Mouse (Mus musculus) cortical plate, adult 2 months (tissue): ENCODE results near the gene Snrpc.

Experiments used
- CTCF ChIP-seq: fragments of 200-500 bp; IDR thresholded peaks from 2 replicates; pipeline ENCODE4 v1.5.1; 2011; ENCODE audit warnings: mild to moderate bottlenecking, control low read depth, low read length; ENCODE audit not compliant: insufficient read depth; ENCODE audit errors: extremely low read depth
- POLR2A ChIP-seq: fragments of 200-500 bp; IDR thresholded peaks from 2 replicates; pipeline ENCODE4 v1.6.1; 2011; ENCODE audit warnings: mild to moderate bottlenecking, low read length, control low read depth; ENCODE audit not compliant: insufficient read depth; ENCODE audit errors: extremely low read depth

DNA sequence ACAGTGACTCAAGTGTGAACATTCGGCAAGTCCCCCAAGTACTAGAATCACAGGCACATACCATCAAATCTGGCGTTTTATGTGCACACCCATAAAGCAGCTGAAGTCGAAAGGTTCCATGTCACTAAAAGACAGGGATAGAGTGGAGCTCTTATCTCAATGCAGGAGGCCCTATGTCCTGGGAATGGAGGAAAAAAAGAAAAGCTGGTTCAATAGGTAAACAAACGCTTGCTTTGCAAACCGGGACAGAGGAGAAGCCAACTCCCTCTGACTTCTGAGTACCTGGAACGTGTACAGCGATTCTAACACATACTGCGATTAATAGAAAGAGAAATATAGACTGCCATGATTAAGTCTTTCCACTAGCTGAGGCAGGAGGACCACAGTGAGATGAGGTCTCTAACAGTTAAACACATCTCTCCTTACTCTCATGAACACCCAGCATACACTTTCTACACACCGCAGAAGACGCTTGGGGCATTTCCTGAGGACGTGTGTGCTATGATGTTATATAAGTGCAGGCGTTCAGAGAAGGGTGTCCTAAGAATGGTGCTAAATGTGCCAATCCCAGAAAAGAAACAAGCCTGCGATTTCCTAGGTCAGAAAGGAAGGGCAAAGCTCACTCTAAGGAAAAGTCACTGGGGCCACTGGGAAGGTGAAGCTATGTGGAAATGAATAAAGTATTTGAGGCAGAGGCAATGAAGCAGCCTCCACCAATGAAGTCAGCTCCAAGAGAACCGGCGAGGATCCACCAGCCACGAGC lies 27.2 kb upstream of the Snrpc start:
- TF ChIP-seq CTCF (no peak), POLR2A (no peak)
